Mouse (Mus musculus) MEL (cell line): Measurements from ENCODE around the gene Fam189b.

ENCODE experiments used
- CHD1 ChIP-seq: IDR thresholded peaks from 2 replicates; pipeline ENCODE4 v1.6.1; 2012; ENCODE audit warnings: low read depth, mild to moderate bottlenecking, inconsistent platforms, low read length, improper control_type of control experiment
- E2F4 ChIP-seq: IDR thresholded peaks from 2 replicates; pipeline ENCODE4 v1.6.1; 2011; ENCODE audit warnings: low read depth, low read length, improper control_type of control experiment, borderline replicate concordance
- ETS1 ChIP-seq: IDR thresholded peaks from 2 replicates; pipeline ENCODE4 v1.6.1; 2012; ENCODE audit warnings: low read depth, mild to moderate bottlenecking, inconsistent platforms, low read length, improper control_type of control experiment, moderate library complexity
- POLR2A ChIP-seq, 2 experiments: IDR thresholded peaks; 2 replicates each; pipeline ENCODE4 v1.6.1; 2011 to 2012; ENCODE audit warnings: low read length in 2 of 2, mild to moderate bottlenecking in 2 of 2, control low read depth in 1 of 2, improper control_type of control experiment in 1 of 2, low read depth in 1 of 2, moderate library complexity in 1 of 2; ENCODE audit not compliant: control insufficient read depth in 1 of 2, insufficient read depth in 1 of 2, poor library complexity in 1 of 2
- ZNF384 ChIP-seq: IDR thresholded peaks from 2 replicates; pipeline ENCODE4 v1.6.1; 2012; ENCODE audit warnings: low read depth, mild to moderate bottlenecking, inconsistent platforms, low read length, improper control_type of control experiment

- TF ChIP-seq ETS1 (no peak; the same call in 1 of the 2 replicates), E2F4 (peak; percentile 88), POLR2A (IDR thresholded peaks at IDR 0.05; ENCODE audit: control insufficient read depth in 1 of 2, insufficient read depth in 1 of 2, low read depth in 1 of 2, low read length in 2 of 2, poor library complexity in 1 of 2) (peak; percentile 87 to 91), ZNF384 (peak; percentile 99), CHD1 (no peak)
Measured at GRCm38 (mm10) chr3:89177242-89178106, 5.5 kb upstream of the Fam189b start, which contains the start of gene Scamp3.
